8 mouse cellular contexts compared by ENCODE assay signal in the genomic region with DNA sequence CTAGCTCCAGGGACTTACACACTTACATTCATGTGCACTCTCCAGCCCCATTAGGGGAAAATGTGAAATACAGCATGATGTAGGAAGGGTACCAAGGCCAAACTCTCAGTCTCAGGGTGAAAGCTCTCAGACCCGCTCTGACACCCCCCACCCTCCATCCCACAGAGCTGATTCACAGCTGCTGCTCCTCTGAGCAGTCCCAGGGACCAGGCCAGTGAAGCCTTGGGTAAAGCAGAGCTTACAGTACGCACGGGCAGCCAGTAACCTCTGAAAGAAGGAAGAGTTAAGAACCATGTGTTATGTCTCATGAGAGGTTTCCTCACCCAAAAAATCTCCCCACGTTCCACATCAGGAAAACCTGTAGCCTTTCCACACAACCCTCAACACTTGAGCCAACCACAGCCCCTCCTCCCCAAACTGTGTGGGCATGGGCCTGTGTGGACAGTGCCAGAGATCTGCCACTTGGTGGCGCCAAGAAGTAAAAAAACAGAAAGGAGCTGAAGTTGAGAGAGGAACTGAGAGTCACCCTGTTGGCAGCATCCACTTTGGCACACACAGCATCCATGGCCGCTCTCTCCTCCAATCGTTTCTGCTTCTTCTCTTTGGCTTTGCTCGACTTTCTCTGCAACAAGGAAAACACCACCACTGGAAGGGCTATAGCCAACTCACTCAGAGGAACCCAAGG. TPM values are rescaled to one million over a fixed set of nuclear protein-coding genes. Genes with fewer than 3 reads are reported as not detected.
DNase-seq lines count a peak whose midpoint lies in the region; ATAC-seq and TF ChIP-seq lines count a peak whose summit lies in the region.

No protein-coding gene starts in this region.

- no peaks in the 10 kb centered on the region for H3K27me3 ChIP-seq in embryonic facial prominence, embryonic 14.5 days (replicated peaks; ENCODE audit: control insufficient read depth, insufficient read depth, low read length)
- no peaks in the 10 kb centered on the region for H3K27me3 ChIP-seq in kidney, embryonic 16.5 days (ENCODE audit: insufficient read depth, low read length)
- H3K27me3 ChIP-seq in liver, adult 2 months (ENCODE audit: control insufficient read depth, insufficient read depth, low read length) = no peaks in the 10 kb centered on the region
- no peaks in the 10 kb centered on the region for H3K27me3 ChIP-seq in splenic B cell, adult 2 months (ENCODE audit: control insufficient read depth, insufficient read depth, low read length, poor library complexity, severe bottlenecking)

- H3K79me2 ChIP-seq in liver, adult 2 months (ENCODE audit: control insufficient read depth, insufficient read depth, low read length) = no peaks in the 10 kb centered on the region

- peaks cover 52% of the 10 kb centered on the region for H3K36me3 ChIP-seq in embryonic facial prominence, embryonic 14.5 days (ENCODE audit: control insufficient read depth, insufficient read depth, low read length)
- H3K36me3 ChIP-seq in kidney, embryonic 16.5 days (ENCODE audit: insufficient read depth, low read length) = peaks cover 24% of the 10 kb centered on the region
- peaks cover 10% of the 10 kb centered on the region for H3K36me3 ChIP-seq in liver, adult 2 months (ENCODE audit: control insufficient read depth, insufficient read depth, low read length)
- no peaks in the 10 kb centered on the region for H3K36me3 ChIP-seq in splenic B cell, adult 2 months (ENCODE audit: control insufficient read depth, insufficient read depth, low read length, poor library complexity, severe bottlenecking)

- peak; percentile 79 for TF ChIP-seq CTCF in liver, adult 2 months (IDR thresholded peaks at IDR 0.05; ENCODE audit: low read depth, low read length)

- no peak overlapping the region for H3K4me3 ChIP-seq in embryonic facial prominence, embryonic 14.5 days (ENCODE audit: low read depth, low read length)
- H3K4me3 ChIP-seq in kidney, embryonic 16.5 days (ENCODE audit: low read length) = no peak overlapping the region
- H3K4me3 ChIP-seq in liver, adult 2 months (ENCODE audit: insufficient read depth, low read depth, low read length) = no peak overlapping the region

- peak; percentile 89 for ATAC-seq in embryonic facial prominence, embryonic 14.5 days (ENCODE audit: low read depth)
- ATAC-seq in kidney, embryonic 16.5 days (ENCODE audit: low FRiP score, low TSS enrichment) = peak; percentile 85

- WGBS in embryonic facial prominence, embryonic 14.5 days = 57% methylated on average over 8 of the region's 8 CpGs
- WGBS in kidney, embryonic 16.5 days = 61% methylated on average over 8 of the region's 8 CpGs
- WGBS in liver, adult 2 months = 55% methylated on average over 8 of the region's 8 CpGs

- peaks cover 1% of the 10 kb centered on the region; the same call in 1 of the 2 replicates for H3K4me1 ChIP-seq in embryonic facial prominence, embryonic 14.5 days (ENCODE audit: control insufficient read depth, insufficient read depth, low read length)
- H3K4me1 ChIP-seq in kidney, embryonic 16.5 days (ENCODE audit: insufficient read depth, low read length) = peaks cover 12% of the 10 kb centered on the region
- H3K4me1 ChIP-seq in liver, adult 2 months (ENCODE audit: control insufficient read depth, insufficient read depth, low read length) = no peaks in the 10 kb centered on the region

- H3K9me3 ChIP-seq in embryonic facial prominence, embryonic 14.5 days (ENCODE audit: control insufficient read depth, low read length) = no peaks in the 10 kb centered on the region
- H3K9me3 ChIP-seq in kidney, embryonic 16.5 days (ENCODE audit: low read length) = no peaks in the 10 kb centered on the region

- DNase-seq in A20 (ENCODE audit: low read depth, low spot score) = peak; percentile 82
- DNase-seq in adrenal gland, postnatal 4 days (ENCODE audit: low spot score in 2 of 2) = peak; percentile 35 to 68
- peak; percentile 83 for DNase-seq in embryonic facial prominence, embryonic 14.5 days (ENCODE audit: low spot score)
- DNase-seq in heart, adult 9 months (ENCODE audit: low spot score in 2 of 2) = peak; percentile 71 to 80
- DNase-seq in liver, adult 2 months (ENCODE audit: extremely low read depth, low read depth, low spot score) = peak; percentile 56
- DNase-seq in natural killer cell, adult 2 months (ENCODE audit: low spot score in 2 of 2) = peak; percentile 72 to 86
- DNase-seq in splenic B cell, adult 2 months (ENCODE audit: low read depth, low spot score) = peak; percentile 90

- no peak overlapping the region for H3K4me2 ChIP-seq in embryonic facial prominence, embryonic 14.5 days (ENCODE audit: low read depth, low read length)
- H3K4me2 ChIP-seq in kidney, embryonic 16.5 days (replicated peaks; ENCODE audit: low read depth, low read length) = no peak overlapping the region

- no peak overlapping the region for H3K27ac ChIP-seq in embryonic facial prominence, embryonic 14.5 days (replicated peaks; ENCODE audit: low read depth, low read length)
- H3K27ac ChIP-seq in kidney, embryonic 16.5 days (ENCODE audit: low read length) = no peak overlapping the region
- H3K27ac ChIP-seq in liver, adult 2 months (replicated peaks; ENCODE audit: insufficient read depth, low read depth, low read length) = no peak overlapping the region

- TF ChIP-seq POLR2A in liver, adult 2 months (IDR thresholded peaks at IDR 0.05; ENCODE audit: extremely low read depth, insufficient read depth, low read length) = no peak

- no peak overlapping the region for H3K9ac ChIP-seq in embryonic facial prominence, embryonic 14.5 days (ENCODE audit: low read depth, low read length)
- H3K9ac ChIP-seq in kidney, embryonic 16.5 days (replicated peaks; ENCODE audit: low read length) = no peak overlapping the region
- H3K9ac ChIP-seq in liver, adult 2 months (ENCODE audit: low read depth, low read length) = no peak overlapping the region

RNA-seq across cellular contexts. Expression of a gene that starts 6.3 kb away (rescaled TPM):
- 10 to 100 TPM; 47.1 to 48.3 TPM for total RNA-seq in adrenal gland, postnatal 4 days (2021)
- 47.8 and 48.4 TPM in 2 replicates for polyA plus RNA-seq in embryonic facial prominence, embryonic 14.5 days (2014; fragmentation: Nextera tagmentation; extraction: Ambion mirVana)
- polyA plus RNA-seq in kidney, embryonic 16.5 days (2015; fragmentation: Nextera tagmentation; extraction: Ambion mirVana) = 81.4 and 88.0 TPM in 2 replicates
- total RNA-seq in liver, adult 2 months (2014; rRNA removed) = 5.3 and 7.1 TPM in 2 replicates
- polyA plus RNA-seq in liver, adult 2 months (2012; rRNA removed) = 6.1 and 9.7 TPM in 2 replicates

RNA-seq across cellular contexts. Expression of a gene that starts 17.3 kb away (rescaled TPM):
- total RNA-seq in adrenal gland, postnatal 4 days (2021) = 100 to 1,000 TPM; 687 to 720 TPM
- 995 and 1,073 TPM in 2 replicates for polyA plus RNA-seq in embryonic facial prominence, embryonic 14.5 days (2014; fragmentation: Nextera tagmentation; extraction: Ambion mirVana)
- polyA plus RNA-seq in kidney, embryonic 16.5 days (2015; fragmentation: Nextera tagmentation; extraction: Ambion mirVana) = 1,116 and 1,175 TPM in 2 replicates
- total RNA-seq in liver, adult 2 months (2014; rRNA removed) = 252 and 362 TPM in 2 replicates
- polyA plus RNA-seq in liver, adult 2 months (2012; rRNA removed) = 1,697 and 1,918 TPM in 2 replicates

RNA-seq across cellular contexts. Expression of a gene that starts 28.6 kb away (rescaled TPM):
- total RNA-seq in adrenal gland, postnatal 4 days (2021) = 100 to 1,000 TPM; 133 to 135 TPM
- polyA plus RNA-seq in embryonic facial prominence, embryonic 14.5 days (2014; fragmentation: Nextera tagmentation; extraction: Ambion mirVana) = 172 and 199 TPM in 2 replicates
- polyA plus RNA-seq in kidney, embryonic 16.5 days (2015; fragmentation: Nextera tagmentation; extraction: Ambion mirVana) = 231 and 241 TPM in 2 replicates
- total RNA-seq in liver, adult 2 months (2014; rRNA removed) = 39.5 and 43.3 TPM in 2 replicates
- 55.9 and 61.2 TPM in 2 replicates for polyA plus RNA-seq in liver, adult 2 months (2012; rRNA removed)

RNA-seq across cellular contexts. Expression of a gene that starts 32.4 kb away (rescaled TPM):
- 10 to 100 TPM; 13.4 to 14.8 TPM for total RNA-seq in adrenal gland, postnatal 4 days (2021)
- 10.8 and 11.7 TPM in 2 replicates for polyA plus RNA-seq in embryonic facial prominence, embryonic 14.5 days (2014; fragmentation: Nextera tagmentation; extraction: Ambion mirVana)
- 8.7 and 10.8 TPM in 2 replicates for polyA plus RNA-seq in kidney, embryonic 16.5 days (2015; fragmentation: Nextera tagmentation; extraction: Ambion mirVana)
- total RNA-seq in liver, adult 2 months (2014; rRNA removed) = 0.13 and 0.55 TPM in 2 replicates
- 0.10 and 0.57 TPM in 2 replicates for polyA plus RNA-seq in liver, adult 2 months (2012; rRNA removed)
